Mouse (Mus musculus) v-Abl transformed pro-B cells (cell line): ENCODE data around the gene Cstad.

Experiments
- in situ Hi-C, 2 experiments: fragments of 400-800 bp; cut with MboI; formaldehyde crosslinking; loops; one replicate each; pipeline ENCODE4 v1.15.1; 2025; ENCODE audit not compliant: unreplicated experiment in 2 of 2

The Cstad gene

DNA sequence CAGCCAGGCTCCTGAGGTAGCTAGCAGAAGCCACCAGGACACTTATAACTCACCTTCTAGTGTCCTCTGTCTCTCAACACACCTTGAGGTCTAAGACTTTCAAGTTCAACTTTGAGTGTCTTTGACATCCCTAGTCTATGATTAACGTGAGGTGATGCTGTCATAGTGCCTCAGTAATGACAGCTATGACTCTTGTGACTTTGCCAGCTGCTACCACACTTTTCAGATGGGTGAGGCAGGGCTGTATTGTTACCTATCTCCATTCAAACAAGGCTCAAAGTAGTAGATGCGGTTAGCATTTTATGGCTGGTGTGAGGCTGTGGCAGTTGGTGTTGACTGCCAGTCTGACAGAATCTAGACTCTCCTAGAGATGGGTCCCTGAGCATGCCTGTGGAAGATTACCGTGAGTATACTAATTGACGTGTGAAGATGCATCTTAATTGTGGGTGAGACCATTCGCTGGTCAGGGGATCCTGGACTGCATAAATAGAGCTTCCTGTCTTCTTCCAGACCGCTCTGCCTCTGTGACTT, 30.5 kb downstream of the Cstad start:
- in situ Hi-C loops: no loop called here

GRCm38 (mm10) chr2:30626058-30626675, 31.3 kb downstream of the Cstad start:
- in situ Hi-C loops: no loop called here

DNA sequence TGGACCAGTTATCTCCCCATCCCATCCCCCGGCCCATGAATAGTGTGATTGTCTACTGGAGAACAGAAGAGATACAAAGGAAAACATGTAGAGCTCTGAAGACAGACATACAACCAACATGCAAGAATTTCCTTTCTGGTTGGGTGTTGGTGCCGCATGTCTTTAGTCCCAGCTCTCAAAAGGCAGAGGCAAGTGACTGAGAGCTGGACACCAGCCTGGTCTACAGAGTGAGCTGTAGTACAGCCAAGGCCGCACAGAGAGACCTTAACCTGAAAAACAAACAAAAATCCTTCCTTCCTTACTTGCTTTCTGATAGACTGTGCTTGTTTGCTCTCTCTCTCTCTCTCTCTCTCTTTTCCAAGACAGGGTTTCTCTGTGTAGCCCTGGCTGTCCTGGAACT, 32.5 kb downstream of the Cstad start:
- in situ Hi-C loops: no loop called here

DNA sequence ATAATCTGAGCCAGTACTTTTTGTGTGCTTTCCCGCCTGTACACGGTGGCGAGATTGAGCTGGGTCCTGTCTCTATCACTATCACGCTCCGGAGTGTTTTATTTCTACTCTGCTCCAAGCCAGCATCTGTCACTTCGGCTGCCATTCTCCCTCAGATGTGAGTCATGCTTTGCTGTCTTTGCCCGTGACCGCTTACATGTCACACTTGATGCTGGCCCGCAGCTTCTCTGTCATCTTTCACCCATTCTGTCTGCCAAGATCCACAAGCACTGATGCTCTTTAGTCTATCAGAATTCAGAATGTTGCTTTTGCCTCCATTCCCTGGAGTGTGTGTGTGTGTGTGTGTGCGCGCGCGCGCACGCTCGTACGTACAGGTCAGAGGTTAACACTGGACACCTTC, 33.5 kb downstream of the Cstad start:
- in situ Hi-C loops: no loop called here

DNA sequence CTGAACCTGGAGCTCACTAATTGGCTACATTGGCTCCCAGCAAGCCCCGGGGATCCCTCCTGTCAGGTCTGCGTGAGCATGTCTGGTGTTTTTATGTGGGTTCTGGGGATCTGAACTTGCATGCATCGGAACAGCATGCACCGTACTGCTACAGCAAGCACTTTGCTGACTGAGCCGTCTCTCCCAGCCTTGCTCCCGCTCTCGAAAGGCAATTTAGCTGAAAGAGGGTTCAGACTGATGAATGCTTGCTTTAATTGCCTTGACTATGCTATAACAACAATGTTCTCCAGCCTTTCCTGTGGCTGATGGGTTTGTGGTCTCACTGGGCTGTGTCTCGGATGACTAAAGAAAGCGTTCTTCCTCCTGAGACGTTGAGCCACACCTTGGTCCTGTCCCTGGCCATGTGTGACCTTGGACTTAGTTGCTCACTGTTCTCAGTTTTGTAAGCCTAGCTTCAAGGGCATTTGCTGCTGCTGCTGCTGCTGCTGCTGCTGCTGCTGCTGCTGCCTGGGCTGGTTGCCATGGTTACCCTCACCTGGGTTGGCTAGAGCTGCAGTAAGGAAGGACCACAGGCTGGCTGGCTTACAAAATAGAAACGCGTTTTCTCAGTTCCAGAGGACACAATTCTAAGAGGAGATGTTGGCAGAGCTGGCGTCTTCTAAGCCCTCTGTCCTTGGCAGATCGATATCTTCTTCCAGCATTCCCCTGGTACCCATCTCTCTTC, 34.4 kb downstream of the Cstad start:
- in situ Hi-C loops: no loop called here

- in situ Hi-C loops: no loop called here
Measured at GRCm38 (mm10) chr2:30629860-30630259, 35.0 kb downstream of the Cstad start.

- in situ Hi-C loops: no loop called here
Measured at GRCm38 (mm10) chr2:30636266-30636671, 41.4 kb downstream of the Cstad start.

GRCm38 (mm10) chr2:30637991-30638390, 43.2 kb downstream of the Cstad start:
- in situ Hi-C loops: no loop called here

DNA sequence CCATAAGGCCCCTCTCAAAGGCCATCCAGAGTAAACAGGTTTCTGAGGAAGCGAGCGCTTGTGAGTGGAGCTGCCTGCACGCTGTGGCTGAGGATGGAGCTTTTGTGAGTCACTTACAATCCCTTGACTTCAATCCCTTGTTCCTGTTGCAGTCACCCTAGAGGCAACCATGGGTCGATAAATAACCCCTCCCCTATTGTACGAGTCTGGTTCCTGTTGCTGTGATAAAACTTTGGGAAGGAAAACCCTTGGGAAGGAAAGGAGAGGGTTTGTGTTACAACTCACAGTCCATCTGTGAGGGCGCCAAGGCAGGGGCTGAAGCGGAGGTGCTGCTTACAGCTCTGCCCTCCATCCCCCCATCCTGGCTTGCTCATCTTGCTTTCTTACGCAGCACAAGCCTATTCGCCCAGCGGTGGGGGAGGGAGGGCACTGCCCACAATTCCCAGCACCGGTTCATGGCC, 45.2 kb downstream of the Cstad start:
- in situ Hi-C loops: no loop called here

GRCm38 (mm10) chr2:30642810-30643209, 48.0 kb downstream of the Cstad start:
- in situ Hi-C loops: no loop called here

- in situ Hi-C loops: no loop called here
Measured at GRCm38 (mm10) chr2:30643422-30643821, 48.6 kb downstream of the Cstad start.

DNA sequence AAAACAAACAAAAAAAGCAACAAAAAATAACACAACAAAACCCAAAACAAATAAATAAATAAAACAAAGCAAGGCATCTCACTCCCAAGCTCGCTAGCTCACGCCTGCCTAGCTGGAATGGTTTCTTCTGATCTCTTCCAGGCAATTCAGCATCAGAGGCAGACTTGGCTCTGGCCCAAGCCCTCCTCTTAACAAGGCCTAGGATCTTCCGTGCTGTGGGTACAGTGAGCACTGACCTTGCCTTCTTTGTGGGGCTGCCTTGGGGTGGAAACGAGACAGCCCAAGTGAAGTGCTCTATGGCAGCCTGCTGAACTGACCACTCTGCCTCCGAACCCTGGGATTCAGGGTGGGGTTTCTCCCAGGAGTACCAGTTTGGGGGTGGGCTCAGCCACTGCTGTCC, 52.0 kb downstream of the Cstad start:
- in situ Hi-C loops: no loop called here

DNA sequence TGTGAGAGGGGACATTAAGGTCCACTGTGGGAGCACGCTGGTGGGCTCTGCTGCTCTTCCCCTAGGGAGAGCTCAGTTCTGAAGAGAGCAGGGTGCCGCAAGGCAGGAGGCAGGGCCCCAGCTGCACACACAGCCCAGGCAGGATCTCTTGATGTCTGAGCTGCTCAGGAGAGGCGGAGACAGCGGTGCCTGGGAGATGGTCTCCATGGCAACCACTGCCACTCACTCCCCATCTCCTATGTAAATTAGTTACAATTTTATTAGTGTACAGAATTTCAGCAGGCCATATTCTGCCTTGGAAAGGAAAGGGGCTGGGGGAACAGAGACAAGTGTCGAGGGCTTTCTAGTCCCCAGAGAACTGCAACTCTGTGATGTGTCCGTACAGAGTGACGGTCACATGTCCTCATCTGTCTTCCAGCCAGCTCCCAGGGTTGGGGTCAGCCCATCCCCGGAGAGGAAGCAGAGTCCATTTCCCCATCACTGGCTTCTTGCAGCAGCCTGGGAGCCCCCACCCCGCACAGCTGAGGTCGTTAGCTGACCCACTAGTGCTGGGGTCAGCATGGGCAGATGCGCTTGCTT, 52.6 kb downstream of the Cstad start:
- in situ Hi-C loops: no loop called here

GRCm38 (mm10) chr2:30647882-30648494, 53.1 kb downstream of the Cstad start:
- in situ Hi-C loops: no loop called here

DNA sequence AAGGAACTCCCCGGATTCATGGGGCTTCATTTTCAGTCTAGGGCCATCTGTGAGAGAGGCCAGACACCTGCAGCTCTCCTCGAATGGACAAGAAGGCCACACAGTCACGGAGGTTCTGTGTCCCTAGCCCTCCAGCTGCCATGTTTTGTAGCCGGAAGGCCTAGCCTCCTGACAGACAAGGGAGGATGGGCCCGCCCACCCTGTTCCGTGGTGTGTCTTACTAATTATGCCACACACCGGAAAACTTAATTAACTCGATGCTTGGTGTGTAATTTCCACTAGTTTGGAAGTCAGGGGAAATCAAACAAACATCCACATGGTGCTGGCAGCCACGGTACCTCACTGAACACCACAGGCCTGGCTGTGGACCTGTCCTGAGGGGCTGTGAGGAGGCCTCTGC, 55.4 kb downstream of the Cstad start:
- in situ Hi-C loops: no loop called here

DNA sequence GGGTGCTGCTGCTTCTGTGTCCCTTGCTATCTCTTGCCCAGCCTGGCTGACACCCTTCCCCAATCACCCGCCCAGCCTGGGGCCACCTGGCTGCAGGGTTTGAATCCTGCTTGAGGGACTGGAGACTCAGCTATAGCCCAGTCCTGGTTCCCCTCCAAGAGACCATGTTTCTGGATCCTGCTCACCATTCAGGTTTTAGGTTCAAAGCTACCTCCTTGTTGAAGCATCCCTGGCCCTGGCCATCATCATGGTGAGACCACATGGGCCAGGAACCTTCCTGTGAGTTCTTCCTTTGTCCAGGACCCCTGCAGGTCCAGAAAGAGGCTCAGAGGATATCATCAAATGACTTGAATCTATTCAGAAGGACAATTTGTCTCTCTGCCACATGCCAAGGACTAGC, 57.0 kb downstream of the Cstad start:
- in situ Hi-C loops: no loop called here

DNA sequence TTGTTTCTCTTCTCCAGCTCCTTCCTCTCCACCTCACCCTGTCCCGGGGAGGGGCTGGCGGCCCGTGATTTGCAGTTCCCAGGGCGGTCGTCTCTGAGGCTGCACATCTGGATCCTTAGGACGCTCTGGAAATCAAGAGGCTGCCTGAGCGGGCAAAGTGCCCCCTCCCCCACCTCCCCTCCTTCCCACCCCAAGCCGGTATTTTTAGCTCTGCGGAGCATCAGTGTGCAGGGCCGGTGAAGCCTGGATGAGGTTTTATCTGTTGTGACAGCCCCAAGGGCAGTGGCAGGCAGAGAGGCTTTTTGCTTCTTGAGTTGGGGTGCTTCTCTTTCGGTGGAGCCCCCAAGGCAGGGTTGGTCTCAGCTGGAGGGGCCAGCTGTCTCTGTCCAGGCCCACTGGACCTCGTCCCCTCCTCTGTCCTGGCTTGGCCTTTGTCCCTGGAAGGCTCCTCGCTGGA, 57.8 kb downstream of the Cstad start:
- in situ Hi-C loops: no loop called here

DNA sequence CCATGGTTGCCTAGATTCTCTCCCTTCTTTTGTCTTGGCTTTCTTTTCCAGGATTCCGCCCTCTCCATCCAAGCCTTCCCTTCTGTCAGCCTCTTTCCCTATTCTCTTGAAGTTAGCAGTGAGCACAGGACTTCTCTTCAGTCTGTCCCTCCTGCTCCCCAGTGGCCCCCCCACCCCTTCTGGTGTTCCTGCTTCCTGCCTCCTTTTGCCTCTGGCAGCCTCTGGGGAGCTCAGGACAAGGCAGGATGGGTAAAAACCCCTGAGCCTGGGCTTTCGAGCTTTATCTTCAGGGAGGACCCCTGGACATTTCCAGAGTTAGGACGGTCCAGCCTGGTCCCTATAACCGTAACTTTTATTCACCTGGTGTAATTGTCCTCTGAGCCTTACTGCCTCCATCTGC, 58.2 kb downstream of the Cstad start:
- in situ Hi-C loops: no loop called here

DNA sequence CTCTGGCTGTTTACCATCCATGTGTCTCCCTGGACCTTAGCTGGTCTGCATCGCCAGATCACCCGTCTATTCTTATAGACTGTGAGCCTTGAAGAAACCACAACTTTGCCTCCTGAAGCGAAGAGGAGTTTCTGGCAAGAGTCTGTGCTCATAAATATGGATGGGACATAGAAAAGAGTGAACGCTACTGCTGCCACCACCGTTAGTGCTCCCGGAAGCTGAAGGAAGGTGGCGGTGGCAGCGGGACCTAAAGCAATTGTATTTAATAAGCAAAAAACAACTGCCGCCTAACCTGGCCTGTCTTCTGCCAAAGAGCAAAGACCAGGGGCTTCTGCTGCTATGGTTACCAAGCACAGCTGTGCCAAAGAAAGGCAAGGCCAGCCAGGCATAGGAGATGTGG, 59.3 kb downstream of the Cstad start:
- in situ Hi-C loops: no loop called here

DNA sequence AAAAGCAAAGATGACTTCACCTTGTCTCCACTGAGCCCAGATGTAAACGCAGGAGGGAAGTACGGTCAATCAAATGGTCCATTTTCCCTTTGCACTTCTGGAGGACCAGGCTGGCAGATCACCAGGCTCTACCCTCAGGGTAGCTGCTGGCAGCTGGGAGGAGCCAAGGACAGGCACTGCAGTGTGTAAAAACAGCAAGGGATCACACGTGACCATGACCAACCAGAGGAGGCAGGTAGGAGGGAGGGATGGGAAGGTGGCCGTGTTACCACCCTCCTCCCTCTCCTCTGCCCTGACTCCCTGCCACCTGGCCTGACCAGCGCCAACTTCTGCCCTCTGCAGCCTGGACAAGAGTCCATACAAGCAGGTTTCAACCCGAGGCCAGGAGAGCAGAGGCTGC, 59.7 kb downstream of the Cstad start:
- in situ Hi-C loops: no loop called here

DNA sequence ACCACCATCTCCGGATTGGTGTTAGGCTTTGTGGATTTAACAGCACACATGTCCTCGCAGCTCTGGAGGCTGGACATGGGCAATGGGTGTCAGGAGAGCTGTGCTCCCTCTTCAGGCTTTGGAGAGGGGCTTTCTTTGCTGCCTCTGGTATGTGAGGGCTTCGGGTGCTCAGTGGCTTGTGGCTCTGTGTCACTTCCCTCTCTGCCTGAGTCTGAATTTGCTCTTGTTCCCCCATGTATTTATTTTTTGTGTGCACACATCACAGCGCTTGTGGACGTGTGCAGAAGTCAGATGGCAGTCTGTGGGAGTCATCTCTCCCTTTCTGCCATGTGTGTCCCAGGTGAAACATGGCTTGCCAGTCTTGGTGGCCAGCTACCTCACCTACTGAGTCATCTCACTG, 60.9 kb downstream of the Cstad start:
- in situ Hi-C loops: no loop called here
